Mouse (Mus musculus) frontal cortex, adult (tissue): ENCODE measurements around the gene Bivm.
A peak's percentile ranks its signal among the peaks of the same experiment; 100 is the strongest.

Experiments used
- ATAC-seq: cut with Nextera tagmentation; 2 replicates; pipeline ENCODE4 v1.9.2; 2017; ENCODE audit warnings: mild to moderate bottlenecking, moderate library complexity, mixed read lengths; ENCODE audit not compliant: low TSS enrichment

Bivm gene

DNA sequence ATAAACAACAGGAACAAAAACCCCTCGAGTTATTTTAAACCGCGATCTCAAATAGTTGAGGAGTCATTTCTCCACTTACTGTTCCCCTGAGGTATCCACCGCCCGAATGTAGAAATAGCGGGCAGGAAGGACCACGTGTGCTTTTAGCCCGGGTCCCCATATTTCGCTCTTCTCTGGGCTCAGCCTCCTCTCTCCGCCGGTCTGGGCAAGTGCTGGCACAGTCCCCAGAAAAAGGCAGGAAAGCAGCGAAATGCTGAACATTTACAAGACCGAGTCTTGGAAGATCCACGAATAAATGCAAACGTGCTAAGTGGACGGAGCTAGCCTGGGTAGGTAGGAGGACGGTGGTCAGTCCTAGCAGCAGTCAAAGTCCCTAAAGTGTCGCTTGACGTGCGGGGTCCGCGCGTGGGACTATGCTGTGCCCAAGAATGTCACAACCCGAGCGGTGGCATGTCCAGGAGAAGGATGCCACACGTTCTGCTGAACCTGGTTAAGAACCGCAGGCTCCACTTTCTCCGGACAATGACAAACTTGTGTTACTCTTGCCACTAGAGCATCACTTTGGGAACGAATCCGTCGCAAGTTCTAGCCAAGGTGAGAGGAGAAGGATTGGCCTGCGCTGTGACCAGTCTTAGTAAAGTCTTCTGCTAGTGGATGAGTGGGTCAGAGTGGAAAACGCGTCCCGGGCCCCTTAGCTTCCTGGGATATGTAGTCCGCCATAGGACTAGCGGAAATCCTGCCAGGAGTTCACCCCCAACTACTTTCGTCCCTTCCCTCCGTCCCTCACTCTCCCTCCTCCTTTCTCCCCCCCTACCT lies at the start of gene Bivm, which contains the start of gene Kdelc1:
Bivm (plus strand) TSS at position 719 of the 816 bp plus-strand sequence.
Kdelc1 (minus strand) TSS at position 570 of the 816 bp plus-strand sequence.
- peak; percentile 92 for ATAC-seq

- peak; percentile 51 for ATAC-seq
Measured at GRCm38 (mm10) chr1:44101448-44102225, 17.1 kb upstream of the Bivm start.

DNA sequence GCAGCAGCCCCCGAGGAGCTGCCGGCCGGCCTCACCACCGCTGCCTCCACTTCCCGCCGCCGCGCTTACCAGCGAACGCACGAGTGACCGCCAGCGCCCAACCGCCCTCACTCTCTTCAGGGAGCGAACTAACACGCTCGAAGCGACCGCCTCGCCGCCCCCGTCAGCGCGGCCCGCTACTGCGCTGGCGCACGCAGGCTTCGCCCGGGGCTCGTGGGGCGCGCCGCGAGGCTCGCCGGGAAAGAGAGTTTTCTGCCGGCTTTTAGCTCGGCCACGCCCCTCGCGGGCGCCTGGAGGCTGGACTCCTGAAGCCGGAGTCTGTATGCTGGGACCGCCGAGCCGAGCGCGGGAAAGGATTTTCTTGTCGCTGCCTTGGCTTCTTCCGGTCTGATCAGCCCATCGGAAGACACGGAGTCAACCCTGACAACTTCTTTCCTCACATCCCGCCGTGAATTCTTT lies 16.5 kb upstream of the Bivm start, which contains the start of gene Tex30:
Tex30 (minus strand) TSS at position 183 of the 459 bp plus-strand sequence.
- ATAC-seq: peak; percentile 98

GRCm38 (mm10) chr1:44102939-44103338 lies 15.8 kb upstream of the Bivm start:
- no peak for ATAC-seq

DNA sequence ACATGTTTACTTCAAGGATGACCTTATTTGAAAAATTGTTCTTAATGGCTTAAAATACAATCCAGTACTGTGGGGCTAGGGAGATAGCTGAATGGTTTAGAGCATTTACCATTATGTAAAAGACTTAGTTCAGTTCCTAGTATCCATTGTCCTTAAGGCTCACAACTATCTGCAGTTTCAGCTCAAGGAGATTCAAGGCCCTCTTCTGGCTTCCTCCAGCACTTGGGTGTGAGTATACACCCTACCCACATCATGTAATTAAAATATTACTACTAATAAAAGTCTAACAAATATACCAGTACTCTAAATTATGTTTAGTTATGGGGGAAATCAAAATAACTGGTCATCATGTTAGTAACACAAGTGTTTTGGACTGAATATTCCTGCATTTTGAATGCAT lies 1.2 kb upstream of the Bivm start:
- ATAC-seq: no peak

DNA sequence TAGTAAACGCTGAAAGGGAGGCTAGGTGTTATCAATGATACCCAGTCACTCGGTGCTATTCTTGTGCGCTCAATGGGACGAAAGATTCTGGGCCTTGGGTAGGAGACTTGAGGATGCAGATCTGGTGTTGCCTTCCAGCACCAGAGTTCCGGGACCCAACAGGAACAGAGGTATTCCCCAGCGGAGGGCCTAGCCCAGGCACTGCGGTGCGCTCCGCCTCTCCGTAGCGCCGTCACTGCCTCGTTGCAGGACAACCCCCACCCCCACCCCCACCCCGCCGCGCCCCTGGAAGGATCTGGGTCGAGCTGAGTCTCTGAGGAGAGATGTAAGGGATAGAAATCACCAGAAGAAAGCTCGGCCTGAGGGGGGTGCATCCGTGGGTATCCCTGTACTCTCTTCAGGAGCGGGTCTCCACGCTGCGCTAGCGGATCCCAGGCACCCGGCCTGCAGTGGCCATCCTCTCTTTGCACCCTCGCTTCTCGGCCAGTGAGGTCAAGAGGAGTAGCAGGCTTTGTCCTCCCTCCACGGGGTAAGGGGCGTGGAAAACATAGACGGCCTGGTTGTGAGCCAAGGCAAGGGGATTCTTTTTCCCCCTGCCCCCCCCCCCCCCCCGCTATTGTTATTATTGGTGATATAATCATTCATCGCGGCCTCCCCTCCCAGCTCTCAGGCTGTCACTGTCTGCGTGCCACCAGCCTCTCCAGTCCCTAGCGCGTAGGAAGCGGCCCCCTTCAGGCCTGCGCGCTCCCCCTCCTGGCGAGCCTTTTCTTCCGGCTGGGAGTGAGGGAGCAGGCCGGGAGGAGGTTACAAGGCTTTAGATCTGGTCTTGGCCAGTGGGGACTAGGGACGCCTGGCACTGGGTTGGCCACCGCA lies 680 bp downstream of the Bivm start:
- ATAC-seq: peak; percentile 82

DNA sequence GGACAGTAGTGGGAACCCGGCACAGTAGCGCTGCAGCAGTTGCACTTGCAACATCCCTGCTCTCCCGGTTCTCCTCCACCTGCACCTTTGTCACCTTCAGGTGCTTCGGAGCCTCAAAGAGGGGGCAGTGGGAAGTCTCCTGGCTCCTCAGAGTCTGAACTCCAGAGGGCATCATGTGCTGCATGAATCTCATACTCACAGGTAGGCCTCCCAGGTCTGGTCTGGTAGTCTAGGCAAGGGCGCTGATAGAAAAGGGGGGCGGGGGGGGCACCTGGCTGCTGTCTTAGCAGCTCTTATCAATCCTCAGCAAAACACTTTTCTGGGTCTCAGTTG lies 1.3 kb downstream of the Bivm start:
- ATAC-seq: peak; percentile 24

DNA sequence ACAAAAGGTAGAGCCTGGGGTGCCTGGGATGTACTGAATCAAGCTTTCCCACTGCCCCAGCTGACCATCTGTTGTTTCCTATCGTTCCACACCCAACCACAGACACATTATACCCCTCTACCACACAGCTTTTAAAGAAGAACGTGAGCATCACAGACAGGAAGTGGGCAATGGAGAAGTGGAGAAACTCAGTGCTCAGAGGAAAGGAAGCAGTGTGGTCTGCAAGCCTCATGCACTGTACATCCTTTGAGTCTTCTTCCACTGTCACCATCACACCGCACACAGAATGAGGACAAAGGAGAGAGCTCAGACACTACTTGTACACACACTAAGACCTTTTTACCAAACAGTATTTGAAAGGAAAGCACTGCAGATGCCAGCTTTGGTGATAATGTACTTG lies 3.5 kb downstream of the Bivm start:
- ATAC-seq: no peak

DNA sequence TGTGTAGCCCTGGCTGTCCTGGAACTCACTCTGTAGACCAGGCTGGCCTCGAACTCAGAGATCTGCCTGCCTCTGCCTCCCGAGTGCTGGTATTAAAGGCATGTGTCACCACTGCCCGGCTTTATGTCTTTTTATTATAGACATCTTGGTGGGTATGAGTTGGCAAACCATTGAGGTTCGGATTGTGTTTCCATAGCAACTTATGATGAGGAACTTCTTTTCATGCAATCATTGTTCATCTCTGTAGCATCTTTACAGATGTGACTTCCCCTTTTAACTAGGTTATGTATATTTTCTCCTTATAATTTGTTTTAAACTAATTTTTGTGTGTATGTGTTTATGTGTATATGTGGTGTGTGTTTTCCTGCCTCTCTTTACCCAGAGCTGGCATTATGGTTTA lies 6.8 kb downstream of the Bivm start:
- no peak for ATAC-seq

GRCm38 (mm10) chr1:44129929-44130581 lies 11.3 kb downstream of the Bivm start:
- no peak for ATAC-seq

DNA sequence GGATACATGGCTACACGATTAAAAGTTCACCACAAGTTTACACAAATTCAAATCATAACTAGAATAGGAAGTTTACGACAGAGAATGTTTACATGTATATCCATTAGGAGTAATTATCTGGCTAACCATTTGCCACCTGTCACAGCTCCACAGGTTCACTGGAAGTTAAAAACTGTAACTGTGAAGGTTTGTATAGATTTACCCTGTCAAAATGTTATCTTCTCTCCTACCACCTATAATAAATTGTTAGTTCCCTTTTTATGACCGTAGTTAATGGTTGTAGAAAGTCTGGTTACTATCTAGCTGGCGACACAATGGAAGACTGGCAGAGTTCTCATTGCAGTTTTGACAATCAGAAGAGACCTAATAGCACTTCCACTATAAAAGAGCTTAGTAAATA lies 21.5 kb downstream of the Bivm start:
- ATAC-seq: no peak

GRCm38 (mm10) chr1:44142747-44143146 lies 24.0 kb downstream of the Bivm start:
- ATAC-seq: peak; percentile 64

- peak; percentile 92 for ATAC-seq
Measured at GRCm38 (mm10) chr1:44147563-44148381, 29.0 kb downstream of the Bivm start, which contains the start of gene Ercc5. Ercc5 (plus strand) TSS chr1:44147744.

- no peak for ATAC-seq
Measured at GRCm38 (mm10) chr1:44148706-44149105, 29.9 kb downstream of the Bivm start.

DNA sequence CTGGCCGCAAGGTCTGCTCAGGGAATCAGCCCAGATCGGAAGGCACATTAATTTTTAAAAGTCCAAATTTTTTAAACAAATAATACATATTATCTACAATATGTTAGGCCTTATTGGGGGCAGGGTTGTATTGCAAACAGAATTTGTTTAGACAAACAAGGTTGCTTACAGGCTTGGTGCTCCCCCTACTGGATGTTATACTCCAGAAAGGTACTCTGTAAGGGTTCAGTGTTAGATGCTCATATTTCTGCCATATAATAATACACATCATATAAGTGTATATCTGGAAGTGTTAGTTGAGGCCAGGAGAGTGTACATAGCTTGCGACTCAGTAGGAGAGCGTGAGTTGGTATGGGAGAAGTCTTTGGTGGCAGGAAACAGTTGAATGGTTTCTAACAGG lies 36.5 kb downstream of the Bivm start:
- peak; percentile 41; the same call in 1 of the 2 replicates for ATAC-seq

DNA sequence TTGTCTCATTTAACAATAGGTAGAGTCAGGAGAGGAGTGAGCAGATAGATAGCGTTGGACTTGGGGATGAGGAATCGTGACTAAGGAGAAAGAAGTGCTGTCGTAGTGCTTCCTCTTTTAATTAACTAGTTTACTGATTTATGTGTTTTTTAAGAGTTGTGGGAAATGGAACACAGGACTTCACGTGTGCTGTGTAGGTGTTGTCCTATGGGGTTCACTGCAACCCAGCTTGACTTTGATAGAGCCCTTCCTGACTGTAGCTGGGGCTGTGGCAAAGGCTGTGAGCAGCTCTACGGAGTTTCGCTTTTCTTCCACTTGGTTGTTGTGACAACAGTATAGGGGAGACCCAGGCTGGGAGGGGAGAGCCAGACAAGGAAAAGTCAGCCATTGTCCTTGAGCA lies 39.6 kb downstream of the Bivm start:
- no peak for ATAC-seq

- ATAC-seq: no peak
Measured at GRCm38 (mm10) chr1:44161818-44162217, 43.1 kb downstream of the Bivm start.

GRCm38 (mm10) chr1:44162389-44162788 lies 43.6 kb downstream of the Bivm start:
- no peak for ATAC-seq

- no peak for ATAC-seq
Measured at GRCm38 (mm10) chr1:44167859-44168383, 49.2 kb downstream of the Bivm start.

- no peak for ATAC-seq
Measured at GRCm38 (mm10) chr1:44172656-44173055, 53.9 kb downstream of the Bivm start.
